Mouse (Mus musculus) cerebellum, postnatal 10 days (tissue): ENCODE measurements around the gene Ttc26.
A peak's percentile ranks its signal among the peaks of the same experiment; 100 is the strongest.

ENCODE experiments used
- DNase-seq, 2 experiments: peaks; one replicate each; pipeline ENCODE4 v3.0.0; 2021; ENCODE audit warnings: mixed read lengths in 2 of 2

Ttc26 gene

DNA sequence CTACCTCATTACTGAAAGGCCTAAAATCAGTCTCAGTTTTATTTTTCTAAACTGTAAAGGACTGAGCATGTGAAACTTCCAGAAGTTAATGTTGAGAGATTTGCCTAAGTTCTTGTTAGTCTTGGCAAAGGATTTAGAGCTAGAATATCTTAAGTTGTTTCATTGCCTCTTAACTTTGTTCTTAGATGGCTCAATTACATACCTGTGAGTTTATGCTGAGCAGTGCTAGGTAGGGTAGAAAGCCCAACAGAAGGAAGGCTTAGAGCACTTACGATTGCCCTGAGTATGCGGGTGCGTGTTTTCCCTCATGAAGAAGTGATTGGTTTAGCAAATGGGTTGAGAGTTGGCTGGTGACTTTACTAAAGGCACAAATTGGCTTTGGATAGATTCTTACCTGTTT is 76.8 kb downstream of the Ttc26 start:
- DNase-seq: no peak

GRCm38 (mm10) chr6:38469591-38469990 is 88.3 kb downstream of the Ttc26 start:
- peak in 1 of 2 experiments; percentile 4 for DNase-seq
